Mouse (Mus musculus): ENCODE measurements around the gene Pafah1b1. TPM values are rescaled to one million over a fixed set of nuclear protein-coding genes. Genes with fewer than 3 reads are reported as not detected.

The Pafah1b1 gene
- polyA plus RNA-seq (2015; fragmentation: Nextera tagmentation; extraction: Ambion mirVana), result 59.6 and 66.9 TPM in 2 replicates

GRCm38 (mm10) chr11:74724235-74724791, at the start of gene Pafah1b1:
Gene Pafah1b1 (minus strand): TSS chr11:74724670.
- WGBS, result under 1% methylated on average over 53 of the region's 56 CpGs
- H3K27ac ChIP-seq, result peak within 1 kb of the TSS; percentile 100
- peaks cover 32% of the 10 kb centered on the region for H3K4me1 ChIP-seq (replicated peaks)
- peak within 1 kb of the TSS; percentile 99 for H3K9ac ChIP-seq (replicated peaks)
- peak within 1 kb of the TSS; percentile 99 for H3K4me3 ChIP-seq (replicated peaks)
- no peaks in the 10 kb centered on the region for H3K27me3 ChIP-seq
- H3K4me2 ChIP-seq (replicated peaks), result peak within 1 kb of the TSS; percentile 86
- no peaks in the 10 kb centered on the region for H3K36me3 ChIP-seq
- peak; percentile 98 for ATAC-seq
- no peaks in the 10 kb centered on the region for H3K9me3 ChIP-seq

- peaks cover 20% of the 10 kb centered on the region for H3K4me1 ChIP-seq (replicated peaks)
- no peaks in the 10 kb centered on the region for H3K9me3 ChIP-seq
- no peak overlapping the region for H3K4me3 ChIP-seq (replicated peaks)
- 90% methylated on average over 2 of the region's 2 CpGs for WGBS
- no peaks in the 10 kb centered on the region for H3K27me3 ChIP-seq
- H3K4me2 ChIP-seq (replicated peaks), result no peak overlapping the region
- no peak overlapping the region for H3K9ac ChIP-seq (replicated peaks)
- peaks cover 31% of the 10 kb centered on the region for H3K36me3 ChIP-seq
- ATAC-seq, result no peak
- H3K27ac ChIP-seq, result no peak overlapping the region
These were observed 47.9 kb upstream of the Pafah1b1 start for GRCm38 (mm10) chr11:74772386-74772785.

DNA sequence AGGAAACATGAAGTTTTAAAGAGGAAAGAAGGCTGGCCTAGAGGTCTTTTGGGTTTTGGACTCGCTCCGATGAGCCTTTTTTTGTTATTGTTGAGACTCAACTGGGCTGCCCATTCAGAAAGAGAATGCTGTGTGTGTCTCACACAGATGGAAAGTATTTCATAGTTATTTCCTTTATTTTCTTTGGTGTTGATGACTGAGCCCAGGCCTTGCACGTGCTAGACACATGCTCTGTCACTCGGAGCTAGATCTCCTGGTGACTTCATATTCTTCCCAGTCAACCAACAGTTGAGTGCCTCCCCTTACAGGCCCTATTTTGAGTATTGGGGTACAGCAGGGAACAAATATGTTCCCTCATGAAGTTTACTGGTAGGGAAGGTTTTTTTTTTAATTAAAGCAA, 47.2 kb upstream of the Pafah1b1 start:
- peaks cover 20% of the 10 kb centered on the region for H3K4me1 ChIP-seq (replicated peaks)
- no peak for ATAC-seq
- WGBS, result 62% methylated on average over 4 of the region's 4 CpGs
- H3K4me3 ChIP-seq (replicated peaks), result peak overlapping the region; percentile 78
- no peak overlapping the region for H3K27ac ChIP-seq
- no peaks in the 10 kb centered on the region for H3K9me3 ChIP-seq
- peak overlapping the region; percentile 89 for H3K9ac ChIP-seq (replicated peaks)
- peaks cover 25% of the 10 kb centered on the region for H3K36me3 ChIP-seq
- H3K4me2 ChIP-seq (replicated peaks), result peak overlapping the region; percentile 76
- H3K27me3 ChIP-seq, result no peaks in the 10 kb centered on the region

DNA sequence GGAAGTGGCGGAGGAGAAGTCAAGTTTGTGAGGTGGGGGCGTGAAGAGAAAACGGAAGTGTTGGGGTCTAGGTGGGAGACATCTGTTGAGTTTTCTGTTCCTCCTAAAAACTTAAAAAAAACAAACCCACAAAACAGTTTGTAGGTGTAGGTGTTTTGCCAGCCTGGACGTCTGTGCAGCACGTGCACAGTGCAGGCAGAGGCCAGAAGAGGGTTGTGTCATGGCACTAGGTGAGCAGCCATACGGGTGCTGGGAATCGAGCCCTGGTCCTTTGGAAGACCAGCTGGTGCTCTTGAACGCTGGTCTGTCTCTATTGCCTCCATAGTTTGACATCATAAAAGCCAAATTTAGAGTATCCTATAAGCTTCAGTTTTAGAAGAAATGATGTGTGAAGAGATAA, 46.8 kb upstream of the Pafah1b1 start:
- peaks cover 25% of the 10 kb centered on the region for H3K36me3 ChIP-seq
- H3K4me1 ChIP-seq (replicated peaks), result peaks cover 20% of the 10 kb centered on the region
- no peaks in the 10 kb centered on the region for H3K27me3 ChIP-seq
- WGBS, result 13% methylated on average over 8 of the region's 8 CpGs
- H3K27ac ChIP-seq, result peak overlapping the region; percentile 94
- peak overlapping the region; percentile 76 for H3K4me2 ChIP-seq (replicated peaks)
- ATAC-seq, result peak; percentile 34; the same call in 1 of the 2 replicates
- H3K9ac ChIP-seq (replicated peaks), result peak overlapping the region; percentile 89
- H3K4me3 ChIP-seq (replicated peaks), result peak overlapping the region; percentile 78
- no peaks in the 10 kb centered on the region for H3K9me3 ChIP-seq

- under 1% methylated on average over 43 of the region's 43 CpGs for WGBS
- ATAC-seq, result peak; percentile 98
- H3K27me3 ChIP-seq, result no peaks in the 10 kb centered on the region
- peaks cover 22% of the 10 kb centered on the region for H3K36me3 ChIP-seq
- H3K4me3 ChIP-seq (replicated peaks), result peak within 1 kb of the TSS; percentile 78
- peak within 1 kb of the TSS; percentile 76 for H3K4me2 ChIP-seq (replicated peaks)
- peaks cover 20% of the 10 kb centered on the region for H3K4me1 ChIP-seq (replicated peaks)
- H3K9me3 ChIP-seq, result no peaks in the 10 kb centered on the region
- peak within 1 kb of the TSS; percentile 94 for H3K27ac ChIP-seq
- H3K9ac ChIP-seq (replicated peaks), result peak within 1 kb of the TSS; percentile 89
These were observed 46.2 kb upstream of the Pafah1b1 start, which contains the start of gene Mettl16 for GRCm38 (mm10) chr11:74770595-74771207. Gene Mettl16 (plus strand): TSS chr11:74770830.

- Histone ChIP-seq H3K27ac (peak overlapping the region; percentile 94), H3K27me3 (no peaks in the 10 kb centered on the region), H3K4me3 (replicated peaks) (peak overlapping the region; percentile 78), H3K9me3 (no peaks in the 10 kb centered on the region), H3K36me3 (peaks cover 15% of the 10 kb centered on the region), H3K9ac (replicated peaks) (peak overlapping the region; percentile 89), H3K4me1 (replicated peaks) (peaks cover 20% of the 10 kb centered on the region), H3K4me2 (replicated peaks) (peak overlapping the region; percentile 76)
- WGBS, result 81% methylated on average over 9 of the region's 9 CpGs
- 0 out of 2 replicates have a peak, but pooled peaks have one; percentile 15 for ATAC-seq
These were observed 45.6 kb upstream of the Pafah1b1 start for GRCm38 (mm10) chr11:74770037-74770436.

DNA sequence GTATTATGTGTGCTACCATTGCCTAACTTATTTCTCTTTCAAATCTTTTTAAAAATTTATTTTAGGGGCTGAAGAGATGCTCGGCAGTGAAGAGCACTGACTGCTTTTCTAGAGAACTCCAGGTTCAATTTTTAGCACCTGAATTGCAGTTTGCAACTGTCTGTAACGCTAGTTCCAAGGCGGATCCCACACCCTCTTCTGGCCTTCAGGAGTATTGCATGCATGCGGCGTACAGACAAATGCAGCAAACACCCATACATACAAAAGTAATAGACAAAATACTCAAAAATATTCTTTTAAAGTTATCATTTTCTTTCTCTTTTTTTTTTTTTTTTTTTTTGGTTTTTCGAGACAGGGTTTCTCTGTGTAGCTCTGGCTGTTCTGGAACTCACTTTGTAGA, 43.6 kb upstream of the Pafah1b1 start:
- Histone ChIP-seq H3K9ac (replicated peaks) (no peak overlapping the region), H3K27me3 (no peaks in the 10 kb centered on the region), H3K36me3 (no peaks in the 10 kb centered on the region; the same call in 1 of the 2 replicates), H3K4me3 (replicated peaks) (no peak overlapping the region), H3K27ac (no peak overlapping the region), H3K4me2 (replicated peaks) (no peak overlapping the region), H3K4me1 (replicated peaks) (peaks cover 20% of the 10 kb centered on the region), H3K9me3 (no peaks in the 10 kb centered on the region)
- whole genome bisulfite sequencing, result 39% methylated on average over 6 of the region's 6 CpGs
- ATAC-seq, result no peak

DNA sequence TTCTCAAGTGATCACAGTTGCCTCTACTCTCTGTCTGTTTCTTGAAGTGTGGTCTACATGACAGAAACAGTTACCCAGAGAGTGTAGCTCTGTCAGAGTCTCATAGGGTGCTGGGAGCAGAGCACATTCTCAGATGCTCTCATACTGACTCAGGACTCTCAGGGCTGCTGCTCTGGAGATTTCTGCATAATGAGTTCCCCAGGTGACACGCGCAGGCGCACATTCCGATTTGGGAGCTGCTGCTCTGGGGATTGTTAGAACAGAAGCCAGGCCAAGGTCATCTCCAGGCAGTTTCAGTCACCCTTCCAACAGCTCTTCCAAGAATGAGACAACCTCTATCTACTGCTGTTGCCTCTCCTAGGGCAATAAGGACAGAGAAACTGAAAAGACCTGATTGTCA, 43.0 kb upstream of the Pafah1b1 start:
- ATAC-seq, result no peak
- WGBS, result 90% methylated on average over 4 of the region's 4 CpGs
- no peaks in the 10 kb centered on the region for H3K9me3 ChIP-seq

GRCm38 (mm10) chr11:74763960-74764625, 39.6 kb upstream of the Pafah1b1 start:
- 81% methylated on average over 10 of the region's 10 CpGs for WGBS
- Histone ChIP-seq H3K27me3 (no peaks in the 10 kb centered on the region), H3K9ac (replicated peaks) (no peak overlapping the region), H3K36me3 (no peaks in the 10 kb centered on the region), H3K4me3 (replicated peaks) (no peak overlapping the region), H3K4me2 (replicated peaks) (no peak overlapping the region), H3K9me3 (no peaks in the 10 kb centered on the region), H3K4me1 (replicated peaks) (no peaks in the 10 kb centered on the region), H3K27ac (no peak overlapping the region)
- no peak for ATAC-seq

More for the DNA sequence above, 43.0 kb upstream of the Pafah1b1 start:
- H3K36me3 ChIP-seq, result no peaks in the 10 kb centered on the region
- H3K4me1 ChIP-seq (replicated peaks), result peaks cover 19% of the 10 kb centered on the region
- no peak overlapping the region for H3K4me3 ChIP-seq (replicated peaks)
- no peak overlapping the region for H3K9ac ChIP-seq (replicated peaks)
- no peak overlapping the region for H3K4me2 ChIP-seq (replicated peaks)
- no peaks in the 10 kb centered on the region for H3K27me3 ChIP-seq
- no peak overlapping the region for H3K27ac ChIP-seq

DNA sequence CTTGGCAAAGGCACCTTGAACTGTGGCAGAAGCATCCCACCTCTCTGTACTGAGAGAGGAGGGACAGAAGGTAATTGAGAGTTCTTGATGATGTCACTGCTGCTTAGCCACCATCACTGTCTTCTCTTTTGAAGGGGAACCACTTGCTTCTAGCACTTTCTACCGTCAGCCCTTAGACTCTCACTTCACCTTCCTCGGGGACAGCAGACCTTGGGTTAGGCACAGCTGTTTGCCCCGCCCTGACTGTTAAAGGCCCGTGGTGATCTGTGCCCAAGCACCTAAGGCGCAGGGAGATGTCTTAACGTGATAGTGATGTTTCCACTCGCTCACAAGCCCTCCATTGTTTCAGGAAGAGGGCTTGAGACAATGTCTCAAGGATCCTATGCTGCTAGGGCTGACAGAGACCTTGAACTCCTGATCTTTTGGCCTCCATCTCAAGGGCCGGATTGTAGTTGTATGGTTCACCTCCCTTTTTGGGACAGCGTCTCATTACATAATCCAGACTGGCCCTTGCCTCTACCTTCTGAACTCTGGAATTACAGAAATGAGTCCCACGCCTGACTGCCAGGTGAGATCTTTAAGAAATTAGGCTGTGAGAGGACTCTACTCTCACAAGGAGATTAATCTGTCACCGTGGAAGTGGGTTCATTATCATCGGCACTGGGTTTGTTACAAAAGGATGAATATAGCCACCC, 36.7 kb upstream of the Pafah1b1 start:
- H3K4me2 ChIP-seq (replicated peaks), result no peak overlapping the region
- no peaks in the 10 kb centered on the region for H3K27me3 ChIP-seq
- no peak overlapping the region for H3K27ac ChIP-seq
- H3K9me3 ChIP-seq, result no peaks in the 10 kb centered on the region
- H3K4me3 ChIP-seq (replicated peaks), result no peak overlapping the region
- no peaks in the 10 kb centered on the region for H3K36me3 ChIP-seq
- 73% methylated on average over 12 of the region's 12 CpGs for WGBS
- no peaks in the 10 kb centered on the region for H3K4me1 ChIP-seq (replicated peaks)
- ATAC-seq, result no peak
- H3K9ac ChIP-seq (replicated peaks), result no peak overlapping the region

GRCm38 (mm10) chr11:74756631-74757030, 32.2 kb upstream of the Pafah1b1 start:
- Histone ChIP-seq H3K9me3 (no peaks in the 10 kb centered on the region), H3K27ac (no peak overlapping the region), H3K4me3 (replicated peaks) (no peak overlapping the region), H3K4me1 (replicated peaks) (peaks cover 2% of the 10 kb centered on the region), H3K27me3 (no peaks in the 10 kb centered on the region), H3K4me2 (replicated peaks) (no peak overlapping the region), H3K9ac (replicated peaks) (no peak overlapping the region), H3K36me3 (no peaks in the 10 kb centered on the region)
- 65% methylated on average over 2 of the region's 2 CpGs for WGBS
- no peak for ATAC-seq

Measured in midbrain, embryonic 13.5 days (tissue).